Mouse (Mus musculus) neural tube, embryonic 12.5 days (tissue): Measurements from ENCODE around the gene Slc1a5. TPM values are rescaled to one million over a fixed set of nuclear protein-coding genes. Genes with fewer than 3 reads are reported as not detected.

Experiments used
- ATAC-seq: fragments of 200-750 bp; cut with Nextera tagmentation; 2 replicates; pipeline ENCODE4 v1.8.0; 2017; ENCODE audit warnings: low read depth, mild to moderate bottlenecking, moderate TSS enrichment, moderate library complexity; ENCODE audit not compliant: low FRiP score
- H3K27ac ChIP-seq: fragments of 300-500 bp; sonication (generic); 2 replicates; pipeline ENCODE4 v1.5.1; 2016
- H3K27me3 ChIP-seq: fragments of 300-500 bp; sonication (generic); replicated peaks from 2 replicates; pipeline ENCODE4 v1.6.1; 2016; ENCODE audit warnings: mild to moderate bottlenecking
- H3K36me3 ChIP-seq: fragments of 300-500 bp; sonication (generic); 2 replicates; pipeline ENCODE4 v1.6.1; 2016; ENCODE audit warnings: mild to moderate bottlenecking
- H3K4me1 ChIP-seq: fragments of 300-500 bp; sonication (generic); 2 replicates; pipeline ENCODE4 v1.6.1; 2016
- H3K4me2 ChIP-seq: fragments of 300-500 bp; sonication (generic); replicated peaks from 2 replicates; pipeline ENCODE4 v1.6.1; 2016; ENCODE audit warnings: mild to moderate bottlenecking
- H3K4me3 ChIP-seq: fragments of 300-500 bp; sonication (generic); 2 replicates; pipeline ENCODE4 v1.5.1; 2016
- H3K9ac ChIP-seq: fragments of 300-500 bp; sonication (generic); 2 replicates; pipeline ENCODE4 v1.6.1; 2016; ENCODE audit warnings: mild to moderate bottlenecking
- H3K9me3 ChIP-seq: fragments of 300-500 bp; sonication (generic); 2 replicates; pipeline ENCODE4 v1.6.1; 2016; ENCODE audit warnings: mild to moderate bottlenecking
- WGBS: fragments of 180-500 bp; shearing (Covaris S2); methylation state at CpG from one replicate; pipeline ENCODE4 v1.1.7; 2016; 5-methylcytosine and 5-hydroxymethylcytosine counted together
- polyA plus RNA-seq: library from polyadenylated mRNA; unstranded; fragments of >200 nt; fragmentation: Nextera tagmentation; extraction: Ambion mirVana; gene quantifications from 2 replicates; pipeline ENCODE4 v1.2.1, GENCODE M21; 2016

Slc1a5 gene
- polyA plus RNA-seq, 1 experiment from 2014 or later: 17.8 TPM

GRCm38 (mm10) chr7:16810920-16811648, 29.9 kb downstream of the Slc1a5 start:
- peaks cover 38% of the 10 kb centered on the region for H3K4me1 ChIP-seq
- ATAC-seq: no peak
- peaks cover 29% of the 10 kb centered on the region for H3K27me3 ChIP-seq
- peak overlapping the region; percentile 83 for H3K4me2 ChIP-seq
- peak overlapping the region; percentile 37; the same call in 1 of the 2 replicates for H3K27ac ChIP-seq
- H3K9ac ChIP-seq: peak overlapping the region; percentile 62
- H3K36me3 ChIP-seq: peaks cover 25% of the 10 kb centered on the region
- peak overlapping the region; percentile 43 for H3K4me3 ChIP-seq
- 6% methylated on average over 90 of the region's 90 CpGs for WGBS
- no peaks in the 10 kb centered on the region for H3K9me3 ChIP-seq

- no peaks in the 10 kb centered on the region for H3K9me3 ChIP-seq
- no peak overlapping the region for H3K27ac ChIP-seq
- WGBS: 9% methylated on average over 17 of the region's 17 CpGs
- H3K4me1 ChIP-seq: peaks cover 38% of the 10 kb centered on the region
- peak overlapping the region; percentile 43 for H3K4me3 ChIP-seq
- H3K4me2 ChIP-seq: peak overlapping the region; percentile 83
- ATAC-seq: no peak
- H3K9ac ChIP-seq: peak overlapping the region; percentile 62
- H3K36me3 ChIP-seq: peaks cover 25% of the 10 kb centered on the region
- peaks cover 29% of the 10 kb centered on the region for H3K27me3 ChIP-seq
These were observed 30.5 kb downstream of the Slc1a5 start for GRCm38 (mm10) chr7:16811649-16812070.

GRCm38 (mm10) chr7:16812505-16812904, 31.4 kb downstream of the Slc1a5 start:
- Histone ChIP-seq H3K4me1 (peaks cover 45% of the 10 kb centered on the region), H3K4me3 (no peak overlapping the region), H3K4me2 (no peak overlapping the region), H3K27ac (no peak overlapping the region), H3K27me3 (peaks cover 29% of the 10 kb centered on the region), H3K9me3 (no peaks in the 10 kb centered on the region), H3K36me3 (peaks cover 19% of the 10 kb centered on the region), H3K9ac (no peak overlapping the region)
- 70% methylated on average over 2 of the region's 2 CpGs for WGBS
- no peak for ATAC-seq

GRCm38 (mm10) chr7:16815351-16815941, 34.3 kb downstream of the Slc1a5 start, which contains the start of gene Strn4:
Gene Strn4, plus strand, starts transcription at chr7:16815889.
- Histone ChIP-seq H3K27me3 (peaks cover 25% of the 10 kb centered on the region), H3K27ac (peak within 1 kb of the TSS; percentile 97), H3K4me1 (peaks cover 69% of the 10 kb centered on the region), H3K4me2 (peak within 1 kb of the TSS; percentile 89), H3K4me3 (peak within 1 kb of the TSS; percentile 98), H3K9ac (peak within 1 kb of the TSS; percentile 100), H3K36me3 (peaks cover 4% of the 10 kb centered on the region; the same call in 1 of the 2 replicates), H3K9me3 (no peaks in the 10 kb centered on the region)
- ATAC-seq: peak; percentile 73
- WGBS: 3% methylated on average over 1 of the region's 1 CpGs

GRCm38 (mm10) chr7:16816078-16816474, 34.9 kb downstream of the Slc1a5 start:
- Histone ChIP-seq H3K9me3 (no peaks in the 10 kb centered on the region), H3K27me3 (peaks cover 18% of the 10 kb centered on the region), H3K4me3 (peak overlapping the region; percentile 98), H3K4me1 (peaks cover 68% of the 10 kb centered on the region), H3K36me3 (no peaks in the 10 kb centered on the region), H3K9ac (peak overlapping the region; percentile 100), H3K27ac (peak overlapping the region; percentile 97), H3K4me2 (peak overlapping the region; percentile 89)
- peak; percentile 72 for ATAC-seq
- WGBS: under 1% methylated on average over 54 of the region's 55 CpGs

- peak within 1 kb of the TSS; percentile 98 for H3K4me3 ChIP-seq
- no peaks in the 10 kb centered on the region for H3K36me3 ChIP-seq
- under 1% methylated on average over 64 of the region's 64 CpGs for WGBS
- peak within 1 kb of the TSS; percentile 97 for H3K27ac ChIP-seq
- H3K4me1 ChIP-seq: peaks cover 66% of the 10 kb centered on the region
- H3K27me3 ChIP-seq: peaks cover 13% of the 10 kb centered on the region
- ATAC-seq: peak; percentile 67
- H3K9ac ChIP-seq: peak within 1 kb of the TSS; percentile 100
- H3K4me2 ChIP-seq: peak within 1 kb of the TSS; percentile 89
- no peaks in the 10 kb centered on the region for H3K9me3 ChIP-seq
These were observed 35.5 kb downstream of the Slc1a5 start, which contains the start of gene Fkrp for GRCm38 (mm10) chr7:16816475-16817122. Gene Fkrp, minus strand, starts transcription at chr7:16816732.

GRCm38 (mm10) chr7:16817693-16818092, 36.6 kb downstream of the Slc1a5 start:
- Histone ChIP-seq H3K9me3 (no peaks in the 10 kb centered on the region), H3K4me2 (peak overlapping the region; percentile 89), H3K4me3 (peak overlapping the region; percentile 98), H3K27ac (no peak overlapping the region), H3K27me3 (peaks cover 2% of the 10 kb centered on the region; the same call in 1 of the 2 replicates), H3K36me3 (peaks cover 5% of the 10 kb centered on the region), H3K9ac (peak overlapping the region; percentile 100), H3K4me1 (peaks cover 63% of the 10 kb centered on the region)
- no peak for ATAC-seq
- WGBS: 52% methylated on average over 3 of the region's 3 CpGs

GRCm38 (mm10) chr7:16819794-16820193, 38.7 kb downstream of the Slc1a5 start:
- peaks cover 56% of the 10 kb centered on the region for H3K4me1 ChIP-seq
- no peaks in the 10 kb centered on the region for H3K27me3 ChIP-seq
- WGBS: 81% methylated on average over 5 of the region's 5 CpGs
- H3K4me3 ChIP-seq: no peak overlapping the region
- H3K9me3 ChIP-seq: no peaks in the 10 kb centered on the region
- no peak overlapping the region for H3K27ac ChIP-seq
- H3K4me2 ChIP-seq: no peak overlapping the region
- H3K9ac ChIP-seq: 0 out of 2 replicates have a peak overlapping the region, but pooled peaks have one; percentile 14
- ATAC-seq: no peak
- peaks cover 22% of the 10 kb centered on the region for H3K36me3 ChIP-seq

GRCm38 (mm10) chr7:16820271-16820763, 39.2 kb downstream of the Slc1a5 start:
- Histone ChIP-seq H3K27me3 (no peaks in the 10 kb centered on the region), H3K9ac (0 out of 2 replicates have a peak overlapping the region, but pooled peaks have one; percentile 14), H3K4me1 (peaks cover 51% of the 10 kb centered on the region), H3K4me3 (no peak overlapping the region), H3K9me3 (no peaks in the 10 kb centered on the region), H3K4me2 (0 out of 2 replicates have a peak overlapping the region, but pooled peaks have one; percentile 5), H3K36me3 (peaks cover 27% of the 10 kb centered on the region), H3K27ac (no peak overlapping the region)
- 80% methylated on average over 5 of the region's 5 CpGs for WGBS
- ATAC-seq: no peak

- 44% methylated on average over 3 of the region's 3 CpGs for WGBS
- Histone ChIP-seq H3K27me3 (no peaks in the 10 kb centered on the region), H3K9me3 (no peaks in the 10 kb centered on the region), H3K4me3 (no peak overlapping the region), H3K36me3 (peaks cover 35% of the 10 kb centered on the region), H3K4me1 (peaks cover 47% of the 10 kb centered on the region), H3K4me2 (0 out of 2 replicates have a peak overlapping the region, but pooled peaks have one; percentile 5), H3K27ac (no peak overlapping the region), H3K9ac (no peak overlapping the region)
- ATAC-seq: no peak
These were observed 40.0 kb downstream of the Slc1a5 start for GRCm38 (mm10) chr7:16821091-16821490.

GRCm38 (mm10) chr7:16821669-16822101, 40.5 kb downstream of the Slc1a5 start:
- Histone ChIP-seq H3K27ac (no peak overlapping the region), H3K4me1 (peaks cover 47% of the 10 kb centered on the region), H3K4me3 (no peak overlapping the region), H3K27me3 (no peaks in the 10 kb centered on the region), H3K9me3 (no peaks in the 10 kb centered on the region), H3K36me3 (peaks cover 41% of the 10 kb centered on the region), H3K4me2 (no peak overlapping the region), H3K9ac (no peak overlapping the region)
- 80% methylated on average over 4 of the region's 4 CpGs for WGBS
- ATAC-seq: no peak

GRCm38 (mm10) chr7:16823734-16824133, 42.6 kb downstream of the Slc1a5 start:
- no peak overlapping the region for H3K4me2 ChIP-seq
- no peaks in the 10 kb centered on the region for H3K9me3 ChIP-seq
- no peak for ATAC-seq
- no peak overlapping the region for H3K4me3 ChIP-seq
- no peak overlapping the region for H3K27ac ChIP-seq
- H3K4me1 ChIP-seq: peaks cover 28% of the 10 kb centered on the region
- H3K9ac ChIP-seq: no peak overlapping the region
- no peaks in the 10 kb centered on the region for H3K27me3 ChIP-seq
- peaks cover 61% of the 10 kb centered on the region for H3K36me3 ChIP-seq
- 78% methylated on average over 5 of the region's 5 CpGs for WGBS
